Mouse (Mus musculus) CH12.LX (cell line): Measurements from ENCODE around the gene Col18a1. TPM values are rescaled to one million over a fixed set of nuclear protein-coding genes. Genes with fewer than 3 reads are reported as not detected.

Experiments
- DNase-seq: peaks from one replicate; pipeline ENCODE4 v3.0.0-alpha.2; 2013; ENCODE audit errors: extremely low read depth
- H3K27ac ChIP-seq: 2 replicates; pipeline ENCODE4 v1.5.1; 2012; ENCODE audit warnings: low read depth, mild to moderate bottlenecking, control low read depth, moderate library complexity; ENCODE audit not compliant: insufficient read depth
- H3K27me3 ChIP-seq: replicated peaks from 2 replicates; pipeline ENCODE3; 2012; ENCODE audit warnings: inconsistent platforms
- H3K36me3 ChIP-seq, 2 experiments: replicated peaks in 1 of 2; 2 replicates each; pipeline versions ENCODE3 to v1.6.1; 2012; ENCODE audit warnings: inconsistent platforms in 1 of 2, low read length in 1 of 2, mild to moderate bottlenecking in 1 of 2, mixed read lengths in 1 of 2, moderate library complexity in 1 of 2; ENCODE audit not compliant: control insufficient read depth in 1 of 2, insufficient read depth in 1 of 2
- H3K4me1 ChIP-seq, 2 experiments: 2 replicates each; pipeline ENCODE4 v1.6.1; 2012; ENCODE audit warnings: inconsistent platforms in 1 of 2, moderate library complexity in 1 of 2; ENCODE audit not compliant: insufficient read depth in 2 of 2, control insufficient read depth in 1 of 2
- H3K4me2 ChIP-seq: 2 replicates; pipeline ENCODE4 v1.6.1; 2012; ENCODE audit warnings: low read depth, mild to moderate bottlenecking, control low read depth; ENCODE audit not compliant: poor library complexity, insufficient read depth, severe bottlenecking
- H3K4me3 ChIP-seq, 3 experiments: fragments of 150-350 bp in 1 of 3; sonication (generic) in 1 of 3; replicated peaks in 1 of 3; 2 replicates each; pipeline versions ENCODE3 to v1.5.1; 2011 to 2012; ENCODE audit warnings: low read depth in 2 of 3, low read length in 2 of 3, mild to moderate bottlenecking in 2 of 3, moderate library complexity in 2 of 3, control low read depth in 1 of 3, improper control_type of control experiment in 1 of 3, inconsistent platforms in 1 of 3, mixed read lengths in 1 of 3; ENCODE audit not compliant: poor library complexity in 1 of 3
- H3K79me2 ChIP-seq: replicated peaks from 2 replicates; pipeline ENCODE4 v1.6.1; 2012; ENCODE audit warnings: mild to moderate bottlenecking, moderate library complexity; ENCODE audit not compliant: control insufficient read depth, poor library complexity, insufficient read depth, severe bottlenecking; ENCODE audit errors: extremely low read depth
- H3K9ac ChIP-seq: 2 replicates; pipeline ENCODE4 v1.6.1; 2012; ENCODE audit warnings: low read depth, mild to moderate bottlenecking, control low read depth, moderate library complexity; ENCODE audit not compliant: insufficient read depth
- H3K9me3 ChIP-seq: replicated peaks from 2 replicates; pipeline ENCODE3; 2012; ENCODE audit warnings: low read length, inconsistent platforms, mixed read lengths
- BHLHE40 ChIP-seq: IDR thresholded peaks from 2 replicates; pipeline ENCODE4 v1.6.1; 2011; ENCODE audit warnings: mild to moderate bottlenecking, low read depth, low read length, improper control_type of control experiment
- CHD2 ChIP-seq: IDR thresholded peaks from 2 replicates; pipeline ENCODE4 v1.6.1; 2011; ENCODE audit warnings: low read length, improper control_type of control experiment
- ELF1 ChIP-seq: IDR thresholded peaks from 2 replicates; pipeline ENCODE4 v1.6.1; 2014; ENCODE audit warnings: low read depth, mild to moderate bottlenecking, inconsistent platforms, low read length, improper control_type of control experiment
- ETS1 ChIP-seq: conservative IDR thresholded peaks from 2 replicates; pipeline ENCODE4 v1.6.1; 2012; ENCODE audit warnings: low read depth, mild to moderate bottlenecking, inconsistent platforms, low read length, improper control_type of control experiment, moderate library complexity
- GABPA ChIP-seq: IDR thresholded peaks from 2 replicates; pipeline ENCODE4 v1.6.1; 2012; ENCODE audit warnings: low read depth, low read length, improper control_type of control experiment, inconsistent platforms; ENCODE audit not compliant: insufficient replicate concordance
- JUN ChIP-seq: IDR thresholded peaks from 2 replicates; pipeline ENCODE4 v1.6.1; 2011; ENCODE audit warnings: low read depth, mild to moderate bottlenecking, low read length, improper control_type of control experiment, moderate library complexity; ENCODE audit not compliant: insufficient read depth
- JUND ChIP-seq: conservative IDR thresholded peaks from 2 replicates; pipeline ENCODE4 v1.6.1; 2011; ENCODE audit warnings: low read depth, low read length, improper control_type of control experiment
- KAT2A ChIP-seq: IDR thresholded peaks from 2 replicates; pipeline ENCODE4 v1.6.1; 2012; ENCODE audit warnings: low read length, improper control_type of control experiment, inconsistent platforms; ENCODE audit not compliant: insufficient replicate concordance
- MAFK ChIP-seq: IDR thresholded peaks from 2 replicates; pipeline ENCODE4 v1.6.1; 2011; ENCODE audit warnings: low read length, improper control_type of control experiment; ENCODE audit not compliant: insufficient replicate concordance
- MAZ ChIP-seq: IDR thresholded peaks from 2 replicates; pipeline ENCODE4 v1.6.1; 2012; ENCODE audit warnings: low read depth, mild to moderate bottlenecking, inconsistent platforms, low read length, improper control_type of control experiment, moderate library complexity
- NRF1 ChIP-seq: IDR thresholded peaks from 2 replicates; pipeline ENCODE4 v1.6.1; 2014; ENCODE audit warnings: low read depth, mild to moderate bottlenecking, inconsistent platforms, low read length, improper control_type of control experiment, moderate library complexity
- RAD21 ChIP-seq: IDR thresholded peaks from 2 replicates; pipeline ENCODE4 v1.6.1; 2011; ENCODE audit warnings: low read depth, mild to moderate bottlenecking, low read length, improper control_type of control experiment, moderate library complexity
- SMC3 ChIP-seq: IDR thresholded peaks from 2 replicates; pipeline ENCODE4 v1.6.1; 2011; ENCODE audit warnings: low read depth, low read length, improper control_type of control experiment
- TBP ChIP-seq: conservative IDR thresholded peaks from 2 replicates; pipeline ENCODE4 v1.6.1; 2011; ENCODE audit warnings: low read depth, low read length, improper control_type of control experiment
- TCF12 ChIP-seq: IDR thresholded peaks from 2 replicates; pipeline ENCODE4 v1.6.1; 2014; ENCODE audit warnings: low read depth, mild to moderate bottlenecking, inconsistent platforms, low read length, improper control_type of control experiment
- USF1 ChIP-seq: IDR thresholded peaks from 2 replicates; pipeline ENCODE4 v1.6.1; 2014; ENCODE audit warnings: low read depth, mild to moderate bottlenecking, inconsistent platforms, low read length, improper control_type of control experiment
- ZC3H11A ChIP-seq: IDR thresholded peaks from 2 replicates; pipeline ENCODE4 v1.6.1; 2012; ENCODE audit warnings: low read depth, mild to moderate bottlenecking, inconsistent platforms, low read length, improper control_type of control experiment
- ZMIZ1 ChIP-seq: IDR thresholded peaks from 2 replicates; pipeline ENCODE4 v1.6.1; 2012; ENCODE audit warnings: low read depth, mild to moderate bottlenecking, inconsistent platforms, low read length, improper control_type of control experiment
- ZNF384 ChIP-seq: IDR thresholded peaks from 2 replicates; pipeline ENCODE4 v1.6.1; 2012; ENCODE audit warnings: low read depth, low read length, improper control_type of control experiment, inconsistent platforms
- dilution Hi-C: fragments of 300-500 bp; cut with MboI; formaldehyde crosslinking; loops from 2 replicates; pipeline ENCODE4 v1.14.3; 2020; ENCODE audit warnings: low sequenced_read_pairs; ENCODE audit not compliant: extremely low pct_unique_long_range_greater_than_20kb, extremely low pct_ligation_motif_present
- in situ Hi-C: fragments of 300-500 bp; cut with MboI; formaldehyde crosslinking; loops from 3 replicates; pipeline ENCODE4 v1.14.3; 2019; ENCODE audit warnings: low sequenced_read_pairs, low pct_ligation_motif_present, low pct_unique_long_range_greater_than_20kb, mixed read lengths
- polyA plus RNA-seq: library from polyadenylated mRNA; unstranded; fragments of >175 nt; gene quantifications from 2 replicates; pipeline ENCODE4 v1.2.1, GENCODE M21; 2012; ENCODE audit warnings: low read depth; ENCODE audit not compliant: insufficient read length
- total RNA-seq, 2 experiments: library from RNA; depleted of rRNA; stranded (reverse); fragments of 300-350 nt in 1 of 2; fragments of >200 nt in 1 of 2; gene quantifications; 2 replicates each; pipeline ENCODE4 v1.2.3; 2012 to 2014

Col18a1 gene
- total and polyA plus RNA-seq, 3 experiments, result 0.17 to 14.5 (median 1.7) TPM

- Histone ChIP-seq H3K4me3 (no peak overlapping the region), H3K27ac (no peak overlapping the region), H3K4me2 (no peak overlapping the region), H3K4me1 (peaks cover 0 to 15% of the 10 kb centered on the region in 2 experiments; a peak in 3 of 4 replicates), H3K9ac (no peak overlapping the region), H3K9me3 (peaks cover 3% of the 10 kb centered on the region), H3K27me3 (peaks cover 65% of the 10 kb centered on the region), H3K36me3 (no peaks in the 10 kb centered on the region), H3K79me2 (no peaks in the 10 kb centered on the region)
- dilution Hi-C loops, result no loop called here
- in situ Hi-C loops, result no loop called here
- no peak for DNase-seq
- no peak for TF ChIP-seq JUND
- no peak for TF ChIP-seq TCF12
- TF ChIP-seq MAZ, result no peak
- no peak for TF ChIP-seq SMC3
- TF ChIP-seq RAD21, result no peak
- TF ChIP-seq BHLHE40, result no peak
- TF ChIP-seq MAFK, result no peak
- no peak for TF ChIP-seq ZNF384
- TF ChIP-seq GABPA, result no peak
- TF ChIP-seq ZC3H11A, result no peak
Observed at GRCm38 (mm10) chr10:77110843-77111242, 55.5 kb downstream of the Col18a1 start.

GRCm38 (mm10) chr10:77110010-77110409 lies 56.3 kb downstream of the Col18a1 start:
- no peak overlapping the region for H3K4me3 ChIP-seq
- H3K4me1 ChIP-seq, result peaks cover 0 to 15% of the 10 kb centered on the region in 2 experiments; a peak in 3 of 4 replicates
- H3K36me3 ChIP-seq, result no peaks in the 10 kb centered on the region
- no peak overlapping the region for H3K9ac ChIP-seq
- H3K4me2 ChIP-seq, result no peak overlapping the region
- H3K27me3 ChIP-seq, result peaks cover 66% of the 10 kb centered on the region
- no peak for DNase-seq
- TF ChIP-seq KAT2A (no peak), MAZ (no peak), ETS1 (no peak), TBP (no peak), CHD2 (no peak), NRF1 (no peak), ELF1 (no peak), JUN (no peak), ZMIZ1 (no peak), USF1 (no peak)
- in situ Hi-C loops, result no loop called here
- no peaks in the 10 kb centered on the region for H3K79me2 ChIP-seq
- H3K27ac ChIP-seq, result no peak overlapping the region
- dilution Hi-C loops, result no loop called here
- peaks cover 8% of the 10 kb centered on the region for H3K9me3 ChIP-seq
